Mouse (Mus musculus) lung, postnatal 25 days (tissue): ENCODE results near the gene Zbp1.
A peak's percentile ranks its signal among the peaks of the same experiment; 100 is the strongest.

Source experiments
- DNase-seq: peaks from one replicate; pipeline ENCODE4 v3.0.0; 2022; ENCODE audit warnings: low spot score

Zbp1 gene

GRCm38 (mm10) chr2:173177481-173177880 lies 41.2 kb downstream of the Zbp1 start:
- DNase-seq = no peak

- no peak for DNase-seq
Measured at GRCm38 (mm10) chr2:173175703-173176102, 43.0 kb downstream of the Zbp1 start.

GRCm38 (mm10) chr2:173174569-173174968 lies 44.2 kb downstream of the Zbp1 start:
- DNase-seq = no peak

- DNase-seq = peak; percentile 67
Measured at GRCm38 (mm10) chr2:173173521-173174511, 44.9 kb downstream of the Zbp1 start.

GRCm38 (mm10) chr2:173173008-173173407 lies 45.7 kb downstream of the Zbp1 start:
- DNase-seq = peak; percentile 18

- no peak for DNase-seq
Measured at GRCm38 (mm10) chr2:173172386-173172785, 46.3 kb downstream of the Zbp1 start.

GRCm38 (mm10) chr2:173171956-173172355 lies 46.8 kb downstream of the Zbp1 start:
- DNase-seq = no peak

GRCm38 (mm10) chr2:173171470-173171869 lies 47.3 kb downstream of the Zbp1 start:
- DNase-seq = no peak

- DNase-seq = no peak
Measured at GRCm38 (mm10) chr2:173170715-173171114, 48.0 kb downstream of the Zbp1 start.

GRCm38 (mm10) chr2:173170081-173170480 lies 48.6 kb downstream of the Zbp1 start:
- no peak for DNase-seq

- no peak for DNase-seq
Measured at GRCm38 (mm10) chr2:173168411-173168851, 50.3 kb downstream of the Zbp1 start.

GRCm38 (mm10) chr2:173165357-173165756 lies 53.4 kb downstream of the Zbp1 start:
- no peak for DNase-seq

GRCm38 (mm10) chr2:173164946-173165345 lies 53.8 kb downstream of the Zbp1 start:
- no peak for DNase-seq

- DNase-seq = no peak
Measured at GRCm38 (mm10) chr2:173164358-173164757, 54.4 kb downstream of the Zbp1 start.

GRCm38 (mm10) chr2:173163380-173163779 lies 55.3 kb downstream of the Zbp1 start:
- DNase-seq = no peak

GRCm38 (mm10) chr2:173159354-173160311 lies 59.1 kb downstream of the Zbp1 start:
- peak; percentile 72 for DNase-seq

- no peak for DNase-seq
Measured at GRCm38 (mm10) chr2:173158390-173159055, 60.2 kb downstream of the Zbp1 start.

- no peak for DNase-seq
Measured at GRCm38 (mm10) chr2:173157871-173158270, 60.9 kb downstream of the Zbp1 start.

GRCm38 (mm10) chr2:173157376-173157775 lies 61.3 kb downstream of the Zbp1 start:
- DNase-seq = no peak

- DNase-seq = no peak
Measured at GRCm38 (mm10) chr2:173156923-173157322, 61.8 kb downstream of the Zbp1 start.
